Mouse (Mus musculus): Measurements from ENCODE around the gene Gm13199. TPM values are rescaled to one million over a fixed set of nuclear protein-coding genes. Genes with fewer than 3 reads are reported as not detected.

The Gm13199 gene
- 2.2 and 3.8 TPM in 2 replicates for polyA plus RNA-seq (2012; rRNA removed)

DNA sequence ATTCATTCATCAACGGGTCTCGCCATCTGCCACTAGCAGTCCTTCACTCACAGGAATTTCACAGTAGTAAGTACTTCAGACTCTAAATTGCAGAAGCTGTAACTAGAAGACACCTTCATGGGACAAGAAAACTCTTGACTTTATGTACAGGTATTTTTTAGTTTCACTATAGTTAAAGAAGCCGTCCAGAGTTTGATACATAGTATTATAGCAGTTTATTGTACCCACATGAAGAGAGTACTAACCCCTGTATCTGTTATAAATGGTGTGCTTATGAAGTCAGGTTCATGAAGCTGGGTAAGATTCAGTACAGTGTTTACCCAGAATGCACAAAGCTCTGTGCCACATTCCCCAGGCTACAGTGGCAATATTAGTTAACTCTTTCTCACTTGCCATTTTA lies at the start of gene Gm13199:
TSS of gene Gm13199 (minus strand) at position 101 of the 400 bp plus-strand sequence.

DNA sequence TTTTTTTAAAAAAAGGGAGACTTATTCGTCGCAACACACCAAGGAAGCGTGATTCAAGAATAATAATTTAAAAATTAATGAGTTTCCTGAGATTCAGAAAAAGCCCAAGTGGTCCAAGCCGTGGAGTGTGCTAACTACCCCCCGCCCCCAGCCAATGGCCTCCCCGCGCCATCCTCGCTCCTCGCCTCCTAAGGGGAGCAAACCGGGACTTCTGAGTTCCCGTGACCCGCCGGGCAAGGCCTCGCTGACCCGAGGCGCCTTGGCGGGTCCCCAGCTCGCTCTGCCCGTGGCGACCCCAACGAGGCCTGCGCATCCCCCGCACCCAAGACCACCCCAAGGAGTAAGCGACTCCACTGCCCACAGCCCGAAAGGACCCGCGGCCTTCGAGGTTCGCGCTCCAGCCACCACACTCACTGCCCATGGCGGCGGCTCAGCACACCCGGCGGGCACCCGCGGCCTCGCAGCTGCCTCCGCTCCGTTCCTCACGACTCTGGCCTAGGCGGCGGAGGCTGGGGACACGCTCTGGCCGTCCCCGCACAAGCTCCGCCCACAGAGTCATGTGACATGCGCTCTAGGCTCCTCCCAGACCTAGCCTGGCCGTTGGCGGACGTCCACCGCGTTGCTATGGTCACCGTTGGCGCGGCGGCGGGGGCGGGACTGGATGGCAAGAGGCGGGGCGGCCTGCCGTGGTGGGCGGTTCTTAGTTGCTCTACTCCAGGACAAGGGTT lies 32.3 kb upstream of the Gm13199 start, which contains the start of gene Sec61a2:
TSS of gene Sec61a2 (minus strand) at position 590 of the 728 bp plus-strand sequence.

DNA sequence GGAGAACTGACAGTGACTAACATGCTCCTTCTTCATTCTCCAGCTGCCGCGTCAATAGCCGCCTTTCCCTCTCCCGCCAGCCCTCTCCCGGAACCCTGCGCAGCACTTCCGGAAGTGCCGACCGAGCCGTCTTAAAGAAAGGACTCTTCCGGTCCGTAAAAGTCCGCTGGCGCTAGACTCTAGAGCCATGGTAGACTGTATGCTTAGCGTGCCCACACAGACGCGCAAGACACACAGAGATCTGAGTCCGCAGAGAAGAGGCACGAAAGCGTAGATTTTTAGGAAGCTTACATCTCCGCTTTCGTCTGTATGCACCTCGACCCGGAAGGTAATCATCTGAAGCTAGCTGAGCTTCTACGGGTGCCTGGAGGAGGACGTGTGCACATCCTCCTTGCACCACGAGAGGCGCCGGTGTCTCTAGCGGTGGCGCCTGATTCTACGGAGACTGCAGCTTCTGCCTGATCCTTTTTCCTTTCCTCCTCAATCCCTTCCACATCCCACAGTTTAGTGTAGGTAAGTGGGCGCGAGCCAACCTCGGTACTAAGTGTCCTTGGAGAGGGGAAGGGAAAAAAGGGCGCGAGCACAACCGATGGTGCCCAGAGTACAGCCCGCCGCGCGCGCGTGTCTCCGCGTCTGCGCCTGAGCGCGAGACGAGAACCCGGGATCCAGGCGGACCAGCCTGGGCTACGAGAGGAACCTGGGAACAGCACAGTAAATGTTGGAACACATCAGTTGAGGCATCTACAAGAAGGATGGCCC lies 17.7 kb downstream of the Gm13199 start, which contains the start of the genes Nudt5 and Cdc123:
TSS of gene Nudt5 (plus strand) at position 147 of the 759 bp plus-strand sequence.
TSS of gene Cdc123 (minus strand) at position 292 of the 759 bp plus-strand sequence.

Other genes with a start within 250 kb of the Gm13199 start
- 2.1 and 6.6 TPM in 2 replicates for gene Camk1d, start 148.4 kb downstream of the Gm13199 start, polyA plus RNA-seq (2012; rRNA removed)
- gene Nudt5, start 17.9 kb downstream of the Gm13199 start, polyA plus RNA-seq (2012; rRNA removed) = 6.4 and 9.0 TPM in 2 replicates
- 44.0 and 55.8 TPM in 2 replicates for gene Cdc123, start 17.8 kb downstream of the Gm13199 start, polyA plus RNA-seq (2012; rRNA removed)
- gene Sec61a2, start 32.5 kb upstream of the Gm13199 start, polyA plus RNA-seq (2012; rRNA removed) = 54.6 and 57.6 TPM in 2 replicates
- gene Dhtkd1, start 79.9 kb upstream of the Gm13199 start, polyA plus RNA-seq (2012; rRNA removed) = 5.7 and 6.9 TPM in 2 replicates
- 1.9 and 2.1 TPM in 2 replicates for gene Upf2, start 88.5 kb upstream of the Gm13199 start, polyA plus RNA-seq (2012; rRNA removed)